Mouse (Mus musculus) v-Abl transformed pro-B cells (cell line): ENCODE results near the gene Hmcn2.

Experiments
- in situ Hi-C, 2 experiments: fragments of 400-800 bp; cut with MboI; formaldehyde crosslinking; loops; one replicate each; pipeline ENCODE4 v1.15.1; 2025; ENCODE audit not compliant: unreplicated experiment in 2 of 2

Hmcn2 gene

GRCm38 (mm10) chr2:31451530-31451929, 137.3 kb downstream of the Hmcn2 start:
- in situ Hi-C loops: no loop called here

- in situ Hi-C loops: no loop called here
Measured at GRCm38 (mm10) chr2:31453011-31453410, 138.8 kb downstream of the Hmcn2 start.

GRCm38 (mm10) chr2:31453559-31454177, 139.5 kb downstream of the Hmcn2 start:
- in situ Hi-C loops: no loop called here

- in situ Hi-C loops: no loop called here
Measured at GRCm38 (mm10) chr2:31454280-31454679, 140.1 kb downstream of the Hmcn2 start.

DNA sequence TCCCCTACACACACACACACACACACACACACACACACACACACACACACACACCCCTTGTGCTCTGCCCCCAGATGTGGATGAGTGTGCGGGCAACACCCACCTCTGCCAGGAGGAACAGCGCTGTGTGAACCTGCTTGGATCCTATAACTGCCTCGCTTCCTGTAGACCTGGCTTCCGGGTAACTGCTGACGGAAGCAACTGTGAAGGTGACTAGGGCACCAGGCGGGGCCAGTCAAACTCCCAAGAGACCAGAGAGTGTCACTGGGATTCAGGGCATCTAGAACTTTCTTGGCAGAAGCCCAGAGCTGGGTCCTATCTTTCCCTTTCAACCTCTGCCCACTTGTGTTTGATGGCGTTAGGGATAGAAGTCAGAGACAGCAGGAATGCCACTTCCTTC, 141.2 kb downstream of the Hmcn2 start:
- in situ Hi-C loops: no loop called here

- in situ Hi-C loops: no loop called here
Measured at GRCm38 (mm10) chr2:31458460-31458859, 144.2 kb downstream of the Hmcn2 start.

- in situ Hi-C loops: no loop called here
Measured at GRCm38 (mm10) chr2:31458989-31459936, 145.0 kb downstream of the Hmcn2 start.

DNA sequence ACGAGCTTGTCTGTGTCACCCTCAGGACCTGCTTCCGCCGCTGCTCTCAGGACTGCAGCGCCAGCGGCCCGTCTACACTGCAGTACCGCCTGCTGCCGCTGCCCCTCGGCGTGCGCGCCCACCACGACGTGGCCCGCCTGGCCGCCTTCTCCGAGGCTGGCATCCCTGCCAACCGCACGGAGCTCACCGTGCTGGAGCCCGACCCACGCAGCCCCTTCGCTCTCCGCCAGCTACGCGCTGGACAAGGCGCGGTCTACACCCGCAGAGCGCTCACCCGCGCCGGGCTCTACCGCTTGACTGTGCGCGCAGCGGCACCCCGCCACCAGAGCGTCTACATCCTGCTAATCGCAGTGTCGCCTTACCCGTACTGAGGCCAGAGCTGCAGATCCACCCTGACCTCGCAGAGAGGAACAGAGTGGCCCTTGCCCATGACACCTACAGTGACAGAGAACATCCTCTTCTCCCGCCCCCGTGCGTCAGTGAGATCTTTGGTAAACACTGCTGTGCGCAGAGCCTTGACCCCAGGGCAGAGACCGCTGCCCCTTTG, 145.9 kb downstream of the Hmcn2 start:
- in situ Hi-C loops: no loop called here

- in situ Hi-C loops: no loop called here
Measured at GRCm38 (mm10) chr2:31460920-31461319, 146.7 kb downstream of the Hmcn2 start.

- in situ Hi-C loops: no loop called here
Measured at GRCm38 (mm10) chr2:31462051-31462450, 147.8 kb downstream of the Hmcn2 start.

DNA sequence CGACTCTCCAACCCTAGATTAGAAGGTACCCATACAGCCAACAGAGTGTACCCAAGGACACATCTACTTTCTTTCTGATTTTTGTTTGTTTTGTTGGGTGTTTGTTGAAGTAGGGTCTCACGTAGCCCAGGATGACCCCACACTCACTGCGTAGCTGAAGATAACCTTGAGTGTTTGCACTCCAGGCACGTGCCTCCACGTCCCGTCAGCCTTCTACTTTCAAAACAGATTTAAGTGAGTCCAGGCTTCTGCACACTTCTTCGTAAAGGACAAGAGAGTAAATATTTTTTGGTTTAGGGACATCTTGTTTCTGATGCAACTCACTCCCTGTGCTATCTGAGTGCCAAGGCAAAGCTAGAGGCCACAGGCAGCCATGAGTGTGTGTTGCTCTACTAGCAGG, 149.0 kb downstream of the Hmcn2 start:
- in situ Hi-C loops: no loop called here

DNA sequence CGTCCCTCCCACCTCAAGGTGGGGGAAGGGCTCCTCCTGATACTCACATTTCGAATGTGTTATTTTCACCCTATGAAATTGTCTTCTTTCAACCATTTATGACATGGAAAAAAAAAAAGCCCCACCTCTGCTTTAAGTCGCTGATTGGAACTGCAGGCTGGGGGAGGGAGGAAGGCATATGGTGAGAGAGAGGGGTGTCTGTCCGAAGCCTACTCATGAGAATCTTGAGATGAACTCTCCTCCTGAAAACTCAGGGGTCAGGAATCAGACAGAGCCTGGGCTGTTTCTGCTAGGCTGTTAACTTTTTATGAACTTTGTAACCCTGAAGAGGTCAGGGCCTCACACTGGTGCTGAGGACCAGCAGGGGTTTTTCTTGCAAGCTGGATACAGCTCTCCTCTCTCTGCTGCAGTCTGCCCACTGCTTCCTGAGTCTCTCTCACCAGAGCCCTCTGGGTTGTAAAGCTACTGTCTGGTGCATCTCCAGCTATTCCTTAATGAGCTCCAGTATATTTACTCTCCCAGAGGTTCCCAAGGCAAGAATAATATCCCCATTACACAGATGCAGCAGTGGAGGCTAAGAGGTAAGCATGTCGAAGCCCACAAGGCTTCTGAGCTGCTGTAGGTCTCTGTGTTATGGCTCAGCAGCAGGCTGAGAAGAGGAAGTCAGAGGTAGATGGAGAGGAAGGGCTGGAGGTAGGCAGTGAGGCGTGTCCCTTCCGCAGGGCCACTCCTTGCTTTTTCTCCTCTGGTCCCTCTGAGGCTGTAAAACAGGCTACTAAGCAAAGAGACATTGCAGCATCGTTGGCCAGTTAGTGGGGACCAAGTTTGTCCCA, 149.7 kb downstream of the Hmcn2 start:
- in situ Hi-C loops: no loop called here

DNA sequence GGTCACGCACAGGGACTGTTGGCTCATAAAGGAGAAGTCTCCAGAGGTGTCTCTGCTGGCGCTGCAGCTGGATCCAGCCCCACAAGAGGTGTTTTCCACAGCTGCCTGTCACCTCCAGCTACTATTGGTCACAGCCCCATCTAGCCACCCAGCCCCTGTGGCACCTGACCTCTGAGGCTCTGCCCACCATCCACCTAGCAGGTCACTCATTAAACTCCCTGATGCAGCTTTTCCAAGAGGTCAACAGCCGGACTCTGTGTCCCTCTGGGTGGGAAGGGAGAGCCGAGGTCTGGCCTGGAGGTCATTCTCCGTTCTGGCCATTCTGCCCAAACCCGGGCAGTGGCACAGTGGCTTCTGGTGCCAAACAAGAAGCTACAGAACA, 150.3 kb downstream of the Hmcn2 start:
- in situ Hi-C loops: no loop called here

DNA sequence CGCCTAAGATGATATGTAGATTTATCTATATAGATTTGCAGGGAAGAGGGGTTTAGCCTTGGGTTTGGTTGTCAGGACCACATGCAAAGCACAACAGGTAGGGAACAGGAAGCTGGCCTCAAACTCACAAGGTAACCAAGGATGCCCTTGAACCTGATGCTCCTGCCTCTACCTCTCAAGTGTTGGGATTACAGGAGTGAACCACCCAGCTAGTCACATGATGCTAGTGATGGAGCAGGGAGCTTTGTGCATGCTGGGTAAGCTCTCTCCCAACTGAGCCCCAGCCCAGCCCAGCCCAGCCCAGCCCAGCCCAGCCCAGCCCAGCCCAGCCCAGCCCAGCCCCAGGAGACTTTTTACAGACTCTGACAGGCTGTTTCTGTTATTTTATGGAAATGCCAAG, 153.2 kb downstream of the Hmcn2 start:
- in situ Hi-C loops: no loop called here

DNA sequence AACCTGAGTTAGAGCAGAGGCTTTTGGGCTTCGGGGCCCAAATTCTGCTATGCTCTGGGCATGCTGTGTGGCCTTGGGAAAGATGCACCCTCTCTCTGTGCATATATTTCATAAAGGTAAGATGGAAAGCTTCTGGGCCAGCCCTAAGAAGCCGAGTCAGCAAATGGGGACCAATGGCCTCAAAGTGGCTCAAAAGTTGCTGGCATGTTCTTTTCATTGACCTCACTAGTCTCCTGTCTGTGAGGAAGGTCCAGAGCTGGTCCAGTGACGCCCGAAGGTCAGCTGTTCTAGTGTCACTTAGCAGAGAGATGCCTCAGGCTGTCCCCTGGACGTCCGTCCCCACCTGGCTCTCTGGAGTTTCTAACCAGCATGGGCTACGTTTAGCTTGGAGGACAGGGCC, 154.6 kb downstream of the Hmcn2 start:
- in situ Hi-C loops: no loop called here

DNA sequence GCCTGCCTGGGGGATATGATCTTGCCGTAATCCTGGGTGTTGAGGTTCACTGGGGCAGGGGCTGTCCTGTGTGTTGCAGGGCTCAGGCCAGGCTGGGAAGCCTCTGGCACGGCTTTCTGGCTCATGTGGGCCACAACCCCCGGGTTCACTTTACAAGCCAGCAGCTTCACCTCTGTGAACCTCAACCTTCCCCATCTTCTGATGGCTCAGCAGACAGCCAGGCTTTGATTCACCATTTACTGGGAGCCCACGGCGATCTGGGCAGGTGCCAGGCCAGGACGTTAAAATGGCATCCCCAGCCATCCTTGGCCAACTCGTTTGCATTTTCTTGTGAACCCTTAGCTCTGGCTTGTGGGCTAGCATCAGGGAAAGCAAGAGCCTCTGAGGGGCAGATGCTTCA, 155.3 kb downstream of the Hmcn2 start:
- in situ Hi-C loops: no loop called here

DNA sequence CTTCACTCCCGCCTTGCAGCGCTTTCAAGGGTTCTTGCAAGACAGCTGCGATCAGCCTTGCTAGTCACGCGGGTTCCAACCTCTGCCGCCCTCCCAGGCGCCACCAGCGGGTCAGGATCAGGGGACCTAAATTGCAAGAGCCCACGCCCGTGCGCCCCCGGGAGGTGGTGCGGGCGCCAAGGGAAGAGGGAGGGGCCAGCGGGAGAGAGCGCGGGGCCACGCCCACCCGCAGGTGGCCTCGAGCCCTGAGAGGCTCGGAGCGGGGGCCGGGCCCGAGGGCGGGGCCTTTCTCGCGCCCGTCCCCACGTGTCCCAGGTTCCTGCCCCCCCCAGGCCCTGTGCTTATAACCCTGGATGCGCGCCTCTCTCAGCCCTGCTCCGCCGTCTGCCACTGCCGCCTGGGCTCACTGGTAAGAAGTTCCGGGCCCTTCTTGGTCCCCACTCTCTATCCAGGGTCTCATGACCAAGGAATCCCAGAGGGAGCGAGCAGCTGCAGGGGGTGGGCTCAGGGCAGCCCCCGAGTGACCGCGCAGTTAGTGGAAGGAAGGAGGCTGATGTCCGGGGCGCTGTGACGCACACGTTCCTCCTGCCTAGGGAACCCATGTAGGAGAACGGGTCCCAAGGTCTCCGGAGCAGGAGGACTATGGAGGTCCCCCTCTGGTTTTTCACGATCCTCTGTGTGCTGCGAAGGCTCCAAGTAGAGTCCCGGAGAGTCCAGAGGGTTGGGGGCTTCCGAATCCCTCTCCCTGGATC, 155.9 kb downstream of the Hmcn2 start, which contains the start of gene Ass1:
Ass1 (plus strand) TSS at position 277 of the 752 bp plus-strand sequence.
- in situ Hi-C loops: loop anchor here in 1 of 2 experiments (5.0 kb wide), 1 partner anchor 38 kb away; no protein-coding TSS in a partner anchor

DNA sequence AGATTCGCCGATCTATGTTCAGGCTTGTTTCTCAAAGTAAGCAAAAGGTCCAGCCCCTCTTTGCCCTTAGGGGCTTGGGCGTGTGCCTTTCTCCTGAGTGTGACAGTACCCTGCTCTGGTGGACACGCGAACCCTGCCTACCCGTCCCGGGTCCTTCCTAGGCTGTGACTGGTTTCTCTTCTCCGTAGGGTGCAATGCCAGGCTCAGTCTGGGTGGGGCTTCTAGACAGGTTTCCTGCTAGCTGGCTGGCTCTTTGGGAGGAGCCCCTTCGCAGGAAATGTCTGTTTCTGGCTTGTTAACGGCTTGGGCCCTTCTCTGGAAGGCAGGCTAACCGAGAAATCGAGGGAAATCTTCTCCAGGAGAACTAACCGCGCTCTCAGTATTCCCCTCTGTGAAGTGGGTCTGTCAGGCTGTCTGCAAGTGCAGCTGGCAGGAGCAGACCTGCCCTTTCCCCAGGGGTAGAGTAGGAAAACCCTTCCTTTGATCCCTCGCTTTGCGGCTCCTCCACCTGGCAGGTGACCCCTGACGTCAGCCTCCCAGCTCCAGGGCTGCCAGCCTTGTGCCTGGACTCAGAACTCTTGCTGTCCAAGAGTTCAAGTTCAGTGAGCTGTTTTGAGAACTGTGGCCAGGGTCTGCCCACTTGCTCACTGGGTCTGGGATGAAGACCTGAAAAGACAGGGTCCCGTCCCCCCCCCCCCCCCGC, 156.6 kb downstream of the Hmcn2 start:
- in situ Hi-C loops: loop anchor here in 1 of 2 experiments (5.0 kb wide), 1 partner anchor 39 kb away; no protein-coding TSS in a partner anchor

GRCm38 (mm10) chr2:31471611-31472010, 157.4 kb downstream of the Hmcn2 start:
- in situ Hi-C loops: loop anchor here in 1 of 2 experiments (5.0 kb wide), 1 partner anchor 39 kb away; no protein-coding TSS in a partner anchor
